In the genomic region with DNA sequence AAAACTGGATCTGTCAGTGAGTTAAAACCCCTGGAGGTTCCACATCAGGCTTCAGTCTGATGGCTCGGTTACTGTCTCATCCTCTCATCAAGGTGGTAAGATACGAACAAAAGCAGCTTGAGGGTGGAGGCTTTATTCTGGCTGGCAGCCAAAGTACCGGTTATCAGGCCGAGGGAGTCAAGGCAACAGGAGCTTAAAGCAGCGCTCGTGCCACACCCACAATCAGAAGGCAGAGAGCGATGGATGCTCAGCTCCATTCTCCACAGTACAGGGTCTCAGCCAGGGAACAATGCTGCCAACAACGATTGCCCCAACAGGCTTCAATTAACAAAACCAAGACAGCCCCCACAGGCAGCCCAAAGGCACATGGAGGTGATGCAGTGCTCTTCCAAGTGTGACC, we compare ENCODE assay signal across 15 mouse cellular contexts.
DNase-seq lines count a peak whose midpoint lies in the region; ATAC-seq lines count a peak whose summit lies in the region.
"Had no signal": no experiment of that assay in that cellular context is flagged by ENCODE, and none has a peak within 500 bp of the region (broad histone marks: within the 10 kb centered on the region; RNA-seq: fewer than 3 reads in every experiment).

No protein-coding gene starts in this region.

- no peak for ATAC-seq in cerebellum, adult (ENCODE audit: insufficient number of reproducible peaks, low FRiP score, low TSS enrichment)
- ATAC-seq in intestine, embryonic 16.5 days: peak; percentile 56
- peak; percentile 31; the same call in 1 of the 2 replicates for ATAC-seq in stomach, embryonic 15.5 days (ENCODE audit: insufficient read depth, low FRiP score, low read depth)
- ATAC-seq: activated CD4-positive, CD25-positive, alpha-beta regulatory T cell, adult 4 months had no signal

- H3K9me3 ChIP-seq in intestine, embryonic 16.5 days (ENCODE audit: control insufficient read depth, low read length): no peaks in the 10 kb centered on the region
- H3K9me3 ChIP-seq in stomach, embryonic 15.5 days: no peaks in the 10 kb centered on the region
- H3K9me3 ChIP-seq: limb, embryonic 12.5 days had no signal

- H3K4me1 ChIP-seq in intestine, embryonic 16.5 days (ENCODE audit: control insufficient read depth, insufficient read depth, low read length): no peaks in the 10 kb centered on the region
- H3K4me1 ChIP-seq in stomach, embryonic 15.5 days: no peaks in the 10 kb centered on the region
- H3K4me1 ChIP-seq: limb, embryonic 12.5 days had no signal

- no peaks in the 10 kb centered on the region for H3K36me3 ChIP-seq in intestine, embryonic 16.5 days (ENCODE audit: control insufficient read depth, insufficient read depth, low read length)
- H3K36me3 ChIP-seq in stomach, embryonic 15.5 days: no peaks in the 10 kb centered on the region
- H3K36me3 ChIP-seq: limb, embryonic 12.5 days had no signal

- H3K27ac ChIP-seq in intestine, embryonic 16.5 days (ENCODE audit: low read length): no peak overlapping the region
- no peak overlapping the region for H3K27ac ChIP-seq in stomach, embryonic 15.5 days
- H3K27ac ChIP-seq: limb, embryonic 12.5 days had no signal

- no peaks in the 10 kb centered on the region for H3K27me3 ChIP-seq in intestine, embryonic 16.5 days (replicated peaks; ENCODE audit: control insufficient read depth, insufficient read depth, low read length)
- no peaks in the 10 kb centered on the region for H3K27me3 ChIP-seq in stomach, embryonic 15.5 days (replicated peaks)
- H3K27me3 ChIP-seq: limb, embryonic 12.5 days had no signal

- no peak overlapping the region for H3K4me2 ChIP-seq in intestine, embryonic 16.5 days (ENCODE audit: low read depth, low read length)
- no peak overlapping the region for H3K4me2 ChIP-seq in stomach, embryonic 15.5 days
- H3K4me2 ChIP-seq: limb, embryonic 12.5 days had no signal

- WGBS in intestine, embryonic 16.5 days: 42% methylated on average over 8 of the region's 8 CpGs
- 40% methylated on average over 8 of the region's 8 CpGs for WGBS in stomach, embryonic 15.5 days

- H3K9ac ChIP-seq in intestine, embryonic 16.5 days (ENCODE audit: low read depth, low read length): no peak overlapping the region
- no peak overlapping the region for H3K9ac ChIP-seq in stomach, embryonic 15.5 days
- H3K9ac ChIP-seq: limb, embryonic 12.5 days had no signal

- no peak overlapping the region for H3K4me3 ChIP-seq in intestine, embryonic 16.5 days (ENCODE audit: low read length)
- H3K4me3 ChIP-seq in stomach, embryonic 15.5 days (replicated peaks): no peak overlapping the region
- H3K4me3 ChIP-seq: limb, embryonic 12.5 days had no signal

- peak; percentile 25 to 26 for DNase-seq in cerebellum, postnatal 10 days
- peak; percentile 2 for DNase-seq in lung, postnatal 14 days
- no peak for DNase-seq in lung, postnatal 4 days
- no peak for DNase-seq in frontal cortex, postnatal 36 days (ENCODE audit: low spot score in 2 of 2)
- DNase-seq in MN1 (ENCODE audit: low spot score): no peak
- DNase-seq: cerebellum, adult 9-10 months; heart, postnatal 14 days; kidney, postnatal 25 days; layer of hippocampus, postnatal 36 days; right cerebral cortex, postnatal 4 days had no signal

Comparison
In these comparisons a context has a peak if more than half of its experiments do, and no peak if none do; other contexts are left out.
1. DNase-seq: peak in cerebellum, postnatal 10 days (2 of 2) and lung, postnatal 14 days (single experiment); none in lung, postnatal 4 days (0 of 2), frontal cortex, postnatal 36 days (0 of 2) and MN1 (single experiment).